Mouse (Mus musculus) induced T-regulatory cell, adult 2 months (primary cell): ENCODE data around the gene Gm49387.
"Not testable (repeated sequence)": the region's sequence is repeated elsewhere in the genome, so short reads cannot be mapped to it uniquely, and the experiment has no call there.

Experiments
- DNase-seq: peaks from one replicate; pipeline ENCODE4 v3.0.0-alpha.2; 2012; ENCODE audit warnings: low read depth

Gm49387 gene

GRCm38 (mm10) chr14:31630677-31631076 lies 10.0 kb downstream of the Gm49387 start:
- DNase-seq: no peak

- DNase-seq: no peak
Observed at GRCm38 (mm10) chr14:31622748-31623147, 17.9 kb downstream of the Gm49387 start.

- no peak for DNase-seq
Observed at GRCm38 (mm10) chr14:31620591-31621223, 20.0 kb downstream of the Gm49387 start.

GRCm38 (mm10) chr14:31617997-31618396 lies 22.7 kb downstream of the Gm49387 start:
- DNase-seq: no peak

GRCm38 (mm10) chr14:31617204-31617603 lies 23.5 kb downstream of the Gm49387 start:
- DNase-seq: no peak

GRCm38 (mm10) chr14:31613671-31614070 lies 27.0 kb downstream of the Gm49387 start:
- DNase-seq: no peak

- peak; percentile 23 for DNase-seq
Observed at GRCm38 (mm10) chr14:31611986-31612385, 28.7 kb downstream of the Gm49387 start.

GRCm38 (mm10) chr14:31605514-31605913 lies 35.2 kb downstream of the Gm49387 start:
- peak; percentile 31 for DNase-seq

GRCm38 (mm10) chr14:31604916-31605315 lies 35.8 kb downstream of the Gm49387 start:
- peak; percentile 39 for DNase-seq

- DNase-seq: not testable (repeated sequence)
Observed at GRCm38 (mm10) chr14:31602616-31602979, 38.1 kb downstream of the Gm49387 start.

GRCm38 (mm10) chr14:31601908-31602615 lies 38.6 kb downstream of the Gm49387 start:
- DNase-seq: no peak

- peak; percentile 17 for DNase-seq
Observed at GRCm38 (mm10) chr14:31597446-31597845, 43.2 kb downstream of the Gm49387 start.

GRCm38 (mm10) chr14:31596408-31596807 lies 44.3 kb downstream of the Gm49387 start:
- no peak for DNase-seq

GRCm38 (mm10) chr14:31594693-31595092 lies 46.0 kb downstream of the Gm49387 start:
- DNase-seq: no peak

- DNase-seq: no peak
Observed at GRCm38 (mm10) chr14:31593036-31593435, 47.6 kb downstream of the Gm49387 start.

GRCm38 (mm10) chr14:31591243-31591642 lies 49.4 kb downstream of the Gm49387 start, which contains the start of gene Colq:
Colq (minus strand) TSS chr14:31591343.
- DNase-seq: no peak

- DNase-seq: no peak
Observed at GRCm38 (mm10) chr14:31586451-31586850, 54.2 kb downstream of the Gm49387 start.

- DNase-seq: no peak
Observed at GRCm38 (mm10) chr14:31583082-31583481, 57.6 kb downstream of the Gm49387 start.

- DNase-seq: no peak
Observed at GRCm38 (mm10) chr14:31577966-31578735, 62.5 kb downstream of the Gm49387 start.

GRCm38 (mm10) chr14:31576846-31577697 lies 63.6 kb downstream of the Gm49387 start:
- DNase-seq: no peak

GRCm38 (mm10) chr14:31575866-31576265 lies 64.8 kb downstream of the Gm49387 start:
- DNase-seq: no peak
